In genomic region chr11:59227604-59228121, GRCm38 (mm10) we compare ENCODE assay signal across 8 mouse cellular contexts. TPM values are rescaled to one million over a fixed set of nuclear protein-coding genes. Genes with fewer than 3 reads are reported as not detected.
DNase-seq lines count a peak whose midpoint lies in the region; ATAC-seq and TF ChIP-seq lines count a peak whose summit lies in the region.

No protein-coding gene starts in this region.

- peak overlapping the region; percentile 95 for H3K27ac ChIP-seq in spleen, adult 2 months (ENCODE audit: insufficient read depth, low read length)
- peak overlapping the region; percentile 100 for H3K27ac ChIP-seq in intestine, postnatal 0 days (ENCODE audit: low read depth, low read length)
- H3K27ac ChIP-seq in midbrain, embryonic 16.5 days (ENCODE audit: low read length), result peak overlapping the region; percentile 90

- no peaks in the 10 kb centered on the region for H3K9me3 ChIP-seq in intestine, postnatal 0 days (ENCODE audit: control insufficient read depth)
- H3K9me3 ChIP-seq in midbrain, embryonic 16.5 days (replicated peaks; ENCODE audit: control insufficient read depth, low read length, poor library complexity, severe bottlenecking), result no peaks in the 10 kb centered on the region

- H3K36me3 ChIP-seq in spleen, adult 2 months (ENCODE audit: control insufficient read depth, insufficient read depth, low read length), result no peaks in the 10 kb centered on the region
- H3K36me3 ChIP-seq in intestine, postnatal 0 days (ENCODE audit: control insufficient read depth, insufficient read depth), result peaks cover 4% of the 10 kb centered on the region; the same call in 1 of the 2 replicates
- H3K36me3 ChIP-seq in midbrain, embryonic 16.5 days (ENCODE audit: control insufficient read depth, insufficient read depth, low read length), result no peaks in the 10 kb centered on the region

- peaks cover 13% of the 10 kb centered on the region; the same call in 1 of the 2 replicates for H3K4me1 ChIP-seq in spleen, adult 2 months (ENCODE audit: control insufficient read depth, insufficient read depth, insufficient read length)
- peaks cover 12% of the 10 kb centered on the region; the same call in 1 of the 2 replicates for H3K4me1 ChIP-seq in intestine, postnatal 0 days (replicated peaks; ENCODE audit: control insufficient read depth, insufficient read depth, low read length)
- H3K4me1 ChIP-seq in midbrain, embryonic 16.5 days (ENCODE audit: control insufficient read depth, insufficient read depth, low read length), result peaks cover 34% of the 10 kb centered on the region

- peak overlapping the region; percentile 74 for H3K4me2 ChIP-seq in intestine, postnatal 0 days (replicated peaks; ENCODE audit: low read depth)
- peak overlapping the region; percentile 66 for H3K4me2 ChIP-seq in midbrain, embryonic 16.5 days (ENCODE audit: low read length)

- TF ChIP-seq CTCF in spleen, adult 2 months (IDR thresholded peaks at IDR 0.05; ENCODE audit: extremely low read depth, insufficient read depth, insufficient read length, insufficient replicate concordance), result no peak
- no peak for TF ChIP-seq CTCF in intestine, postnatal 0 days (IDR thresholded peaks at IDR 0.05; ENCODE audit: low read depth)

- peak overlapping the region; percentile 80 for H3K4me3 ChIP-seq in spleen, adult 2 months (ENCODE audit: extremely low read depth, insufficient read depth, insufficient read length)
- peak overlapping the region; percentile 99 for H3K4me3 ChIP-seq in intestine, postnatal 0 days (ENCODE audit: low read depth, low read length)
- H3K4me3 ChIP-seq in midbrain, embryonic 16.5 days (ENCODE audit: low read depth, low read length), result peak overlapping the region; percentile 97

- 0% methylated on average over 51 of the region's 51 CpGs for WGBS in spleen, adult 2 months
- WGBS in intestine, postnatal 0 days, result under 1% methylated on average over 49 of the region's 51 CpGs
- WGBS in midbrain, embryonic 16.5 days, result under 1% methylated on average over 46 of the region's 51 CpGs

- ATAC-seq in intestine, postnatal 0 days, result peak; percentile 65
- peak; percentile 80; the same call in 1 of the 2 replicates for ATAC-seq in midbrain, embryonic 16.5 days

- peak overlapping the region; percentile 100 for H3K9ac ChIP-seq in intestine, postnatal 0 days (ENCODE audit: low read depth, low read length)
- peak overlapping the region; percentile 98 for H3K9ac ChIP-seq in midbrain, embryonic 16.5 days (ENCODE audit: low read depth, low read length)

- H3K27me3 ChIP-seq in spleen, adult 2 months (ENCODE audit: control insufficient read depth, insufficient read depth, low read length), result no peaks in the 10 kb centered on the region
- H3K27me3 ChIP-seq in intestine, postnatal 0 days (replicated peaks; ENCODE audit: control insufficient read depth, insufficient read depth, low read length), result no peaks in the 10 kb centered on the region
- no peaks in the 10 kb centered on the region for H3K27me3 ChIP-seq in midbrain, embryonic 16.5 days (ENCODE audit: control insufficient read depth, insufficient read depth, low read depth, low read length)

- peak; percentile 18 for DNase-seq in embryo, embryonic 10 days (ENCODE audit: low spot score)
- DNase-seq in embryo, embryonic 9.5 days (ENCODE audit: extremely low spot score), result no peak
- DNase-seq in spleen, adult 2 months (ENCODE audit: low read depth in 1 of 2, low spot score in 2 of 2), result peak in 1 of 2 experiments; percentile 10
- DNase-seq in spleen, adult 12 weeks (ENCODE audit: low spot score), result no peak
- no peak for DNase-seq in retina, postnatal 1 day
- no peak for DNase-seq in right cerebral cortex, postnatal 25 days

- no peak for TF ChIP-seq POLR2A in spleen, adult 2 months (IDR thresholded peaks at IDR 0.05; ENCODE audit: low read depth, low read length)

RNA-seq across cellular contexts. Expression of gene Arf1, which starts 0.4 kb away (rescaled TPM):
- 252 and 312 TPM in 2 replicates for polyA plus RNA-seq in spleen, adult 2 months (2012; rRNA removed)
- 574 and 605 TPM in 2 replicates for polyA plus RNA-seq in intestine, postnatal 0 days (2015; fragmentation: Nextera tagmentation; extraction: Ambion mirVana)
- 644 and 651 TPM in 2 replicates for polyA plus RNA-seq in midbrain, embryonic 16.5 days (2015; fragmentation: Nextera tagmentation; extraction: Ambion mirVana)

RNA-seq across cellular contexts. Expression of gene 2310033P09Rik, which starts 19.5 kb away (rescaled TPM):
- polyA plus RNA-seq in spleen, adult 2 months (2012; rRNA removed), result 19.9 and 25.0 TPM in 2 replicates
- polyA plus RNA-seq in intestine, postnatal 0 days (2015; fragmentation: Nextera tagmentation; extraction: Ambion mirVana), result 24.1 and 30.6 TPM in 2 replicates
- polyA plus RNA-seq in midbrain, embryonic 16.5 days (2015; fragmentation: Nextera tagmentation; extraction: Ambion mirVana), result 25.0 and 25.2 TPM in 2 replicates

RNA-seq across cellular contexts. Expression of gene Mrpl55, which starts 25.4 kb away (rescaled TPM):
- 16.1 and 21.8 TPM in 2 replicates for polyA plus RNA-seq in spleen, adult 2 months (2012; rRNA removed)
- 87.1 and 96.5 TPM in 2 replicates for polyA plus RNA-seq in intestine, postnatal 0 days (2015; fragmentation: Nextera tagmentation; extraction: Ambion mirVana)
- polyA plus RNA-seq in midbrain, embryonic 16.5 days (2015; fragmentation: Nextera tagmentation; extraction: Ambion mirVana), result 80.3 and 91.1 TPM in 2 replicates

RNA-seq across cellular contexts. Expression of gene Guk1, which starts 35.7 kb away (rescaled TPM):
- polyA plus RNA-seq in spleen, adult 2 months (2012; rRNA removed), result 40.9 and 52.3 TPM in 2 replicates
- 110 and 119 TPM in 2 replicates for polyA plus RNA-seq in intestine, postnatal 0 days (2015; fragmentation: Nextera tagmentation; extraction: Ambion mirVana)
- 242 and 261 TPM in 2 replicates for polyA plus RNA-seq in midbrain, embryonic 16.5 days (2015; fragmentation: Nextera tagmentation; extraction: Ambion mirVana)

RNA-seq across cellular contexts. Expression of gene Gjc2, which starts 44.6 kb away (rescaled TPM):
- 3.4 and 4.1 TPM in 2 replicates for polyA plus RNA-seq in spleen, adult 2 months (2012; rRNA removed)
- polyA plus RNA-seq in intestine, postnatal 0 days (2015; fragmentation: Nextera tagmentation; extraction: Ambion mirVana), result 2.2 and 2.3 TPM in 2 replicates
- polyA plus RNA-seq in midbrain, embryonic 16.5 days (2015; fragmentation: Nextera tagmentation; extraction: Ambion mirVana), result 0.21 and 0.30 TPM in 2 replicates
